Mouse (Mus musculus) T-helper 2 cell (primary cell): ENCODE measurements around the gene Zfp68.
"Not testable (repeated sequence)": the region's sequence is repeated elsewhere in the genome, so short reads cannot be mapped to it uniquely, and the experiment has no call there.

Experiments used
- in situ Hi-C: fragments of 300-600 bp; cut with MboI, MseI; formaldehyde crosslinking; loops from one replicate; pipeline ENCODE4 v1.15.1; 2025; ENCODE audit warnings: high pct_unique_total_duplicates

The Zfp68 gene

GRCm38 (mm10) chr5:138619211-138620128 is at the start of gene Zfp68:
Gene Zfp68 (minus strand): TSS chr5:138619761.
- in situ Hi-C loops = loop anchor here (10.0 kb wide), 1 partner anchor 1125 kb away; no protein-coding TSS in a partner anchor

DNA sequence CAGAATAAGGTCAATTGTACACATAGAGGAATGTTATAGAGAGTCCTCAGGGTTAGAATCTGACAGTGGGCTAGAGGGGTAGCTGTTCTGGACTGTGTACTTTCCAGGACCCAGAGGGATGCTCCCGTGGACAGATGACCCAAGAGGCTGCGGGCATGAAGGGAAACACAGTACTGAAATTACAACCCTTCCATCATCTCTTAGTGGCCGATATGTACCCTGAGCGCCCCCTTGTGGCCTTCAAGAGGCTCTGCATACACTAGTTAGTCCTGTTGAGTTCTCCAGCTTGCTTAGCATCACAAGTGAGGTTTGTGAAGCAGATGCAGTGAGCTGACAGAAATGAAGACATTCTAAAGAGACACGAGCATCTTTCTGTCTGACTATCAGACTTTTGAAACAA is 39.4 kb upstream of the Zfp68 start:
- in situ Hi-C loops = loop anchor here (5.0 to 10.0 kb wide), 3 partner anchors 84 to 434 kb away; partner anchors contain the start of gene Nxpe5

GRCm38 (mm10) chr5:138657854-138658253 is 38.3 kb upstream of the Zfp68 start:
- in situ Hi-C loops = loop anchor here (5.0 to 10.0 kb wide), 3 partner anchors 83 to 433 kb away; partner anchors contain the start of gene Nxpe5

- in situ Hi-C loops = loop anchor here (5.0 to 10.0 kb wide), 3 partner anchors 83 to 433 kb away; partner anchors contain the start of gene Nxpe5
Measured at GRCm38 (mm10) chr5:138657407-138657806, 37.8 kb upstream of the Zfp68 start.

DNA sequence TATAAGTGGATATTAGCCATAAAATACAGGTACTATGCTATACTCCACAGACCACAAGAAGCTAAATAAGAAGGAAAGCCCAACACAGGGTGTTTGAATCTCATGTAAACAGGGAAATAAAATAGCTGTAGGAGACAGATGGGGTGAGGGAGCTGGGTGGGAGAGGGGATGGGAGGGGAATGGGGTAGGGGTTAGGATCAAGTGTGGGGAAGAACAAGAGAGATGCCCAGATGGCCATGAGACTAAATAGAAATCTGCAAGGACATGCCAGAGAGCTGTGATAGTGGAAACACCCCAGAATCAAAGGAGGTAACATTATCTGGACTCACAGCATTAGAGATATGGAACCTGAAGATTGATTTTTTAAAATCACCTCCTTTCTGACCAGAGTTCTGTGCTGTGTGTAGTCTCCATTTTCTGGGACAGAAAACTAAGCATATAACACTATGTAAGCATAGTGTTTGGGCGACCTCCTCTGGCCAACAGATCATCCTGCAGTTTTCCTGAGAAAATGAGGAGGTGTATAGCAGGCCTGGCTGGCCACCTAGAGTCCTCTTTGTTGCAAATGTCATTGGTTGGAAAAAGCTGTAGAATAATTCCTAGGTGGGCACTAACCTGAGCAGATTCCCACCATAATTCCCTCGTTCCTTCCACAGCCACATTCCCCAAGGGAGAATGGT is 37.1 kb upstream of the Zfp68 start:
- in situ Hi-C loops = loop anchor here (5.0 to 10.0 kb wide), 3 partner anchors 82 to 432 kb away; partner anchors contain the start of gene Nxpe5

- in situ Hi-C loops = loop anchor here (5.0 to 10.0 kb wide), 3 partner anchors 44 to 428 kb away; partner anchors contain the start of gene Nxpe5
Measured at GRCm38 (mm10) chr5:138652911-138653310, 33.4 kb upstream of the Zfp68 start.

DNA sequence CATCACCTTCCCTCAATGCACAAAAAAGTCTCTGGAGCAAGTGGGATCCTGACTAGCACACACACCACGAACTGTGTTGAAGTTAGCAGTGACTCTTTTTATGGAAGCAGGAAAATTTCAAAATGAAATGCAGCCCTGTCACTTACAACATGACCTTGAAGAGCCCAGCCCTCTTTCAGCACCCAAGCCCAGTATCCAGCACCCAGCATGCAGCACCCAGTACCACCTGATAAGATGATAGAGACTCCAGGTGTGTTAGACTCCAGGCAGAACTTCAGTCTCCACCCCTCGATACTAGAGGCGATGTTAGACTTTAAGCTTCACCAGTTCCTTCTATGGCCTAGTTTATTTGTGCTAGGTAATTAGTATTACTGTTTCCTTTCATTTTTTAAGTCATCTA is 22.2 kb upstream of the Zfp68 start:
- in situ Hi-C loops = no loop called here

- in situ Hi-C loops = no loop called here
Measured at GRCm38 (mm10) chr5:138641081-138641480, 21.5 kb upstream of the Zfp68 start.

- in situ Hi-C loops = loop anchor here (10.0 kb wide), 1 partner anchor 822 kb away; no protein-coding TSS in a partner anchor
Measured at GRCm38 (mm10) chr5:138636486-138636885, 16.9 kb upstream of the Zfp68 start.

GRCm38 (mm10) chr5:138623478-138623875 is 3.9 kb upstream of the Zfp68 start:
- in situ Hi-C loops = loop anchor here (10.0 kb wide), 1 partner anchor 1129 kb away; no protein-coding TSS in a partner anchor

- in situ Hi-C loops = loop anchor here (10.0 kb wide), 1 partner anchor 1128 kb away; no protein-coding TSS in a partner anchor
Measured at GRCm38 (mm10) chr5:138622645-138623477, 3.3 kb upstream of the Zfp68 start, which contains the start of gene A430033K04Rik. Gene A430033K04Rik (plus strand): TSS chr5:138622859.

- in situ Hi-C loops = loop anchor here (10.0 kb wide), 1 partner anchor 1126 kb away; no protein-coding TSS in a partner anchor
Measured at GRCm38 (mm10) chr5:138620836-138621235, 1.3 kb upstream of the Zfp68 start.

DNA sequence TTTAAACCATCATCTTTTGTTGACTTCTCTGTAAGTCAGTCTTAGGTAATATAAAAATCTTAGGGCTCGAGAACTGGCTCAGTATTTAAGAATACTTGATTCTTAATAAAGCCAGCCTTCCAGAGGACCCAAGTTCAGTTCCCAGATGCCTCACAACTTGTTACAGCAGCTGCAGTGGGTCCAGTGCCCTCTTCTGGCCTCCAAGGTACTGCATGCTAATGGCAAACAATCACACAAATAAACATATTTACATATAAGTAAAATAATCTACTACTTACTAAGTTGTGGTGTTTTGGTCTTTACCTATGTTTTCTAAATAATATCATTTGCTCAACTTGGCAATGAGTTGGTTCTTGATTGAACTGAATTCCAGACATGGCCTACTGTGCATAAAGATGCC is 1.2 kb downstream of the Zfp68 start:
- in situ Hi-C loops = no loop called here

DNA sequence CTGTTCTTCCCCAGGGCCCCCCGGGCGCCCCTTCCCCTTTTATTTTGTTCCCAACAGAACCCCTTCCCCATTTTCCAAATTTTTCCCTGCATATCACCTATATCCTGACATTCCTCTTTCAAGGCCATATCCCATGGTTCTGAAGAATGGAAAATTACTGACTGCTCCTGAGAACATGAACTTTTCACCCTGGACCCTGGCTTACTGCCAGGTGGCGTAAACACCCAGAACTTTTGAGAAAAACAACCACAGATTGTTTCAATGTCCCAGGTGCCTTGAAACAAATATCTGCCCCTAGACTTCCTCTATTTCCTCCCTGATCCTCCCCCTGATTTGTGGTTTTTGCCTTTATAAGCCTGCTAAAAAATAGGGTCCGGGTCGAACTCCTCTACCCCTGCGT is 32.2 kb downstream of the Zfp68 start:
- in situ Hi-C loops = no loop called here

DNA sequence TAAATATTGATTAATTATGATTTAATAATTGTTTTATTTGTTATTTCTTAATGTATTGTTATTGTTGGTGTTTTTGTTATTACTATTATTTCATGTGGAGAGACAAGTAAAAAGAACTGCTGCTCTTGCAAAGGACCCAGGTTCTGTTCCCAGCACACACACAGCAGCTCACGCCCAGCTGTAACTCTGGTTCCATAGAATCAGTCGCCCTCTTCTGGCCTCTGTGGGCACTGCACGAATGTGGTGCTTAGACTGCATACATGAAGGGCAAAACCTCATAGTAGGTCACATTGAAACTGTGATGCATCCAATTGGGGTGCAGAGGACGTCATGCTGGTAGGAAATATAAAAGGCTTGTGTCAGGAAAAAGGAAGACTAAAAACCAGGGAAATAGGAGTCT is 47.9 kb downstream of the Zfp68 start:
- in situ Hi-C loops = loop anchor here (10.0 kb wide), 1 partner anchor 83 kb away; no protein-coding TSS in a partner anchor

DNA sequence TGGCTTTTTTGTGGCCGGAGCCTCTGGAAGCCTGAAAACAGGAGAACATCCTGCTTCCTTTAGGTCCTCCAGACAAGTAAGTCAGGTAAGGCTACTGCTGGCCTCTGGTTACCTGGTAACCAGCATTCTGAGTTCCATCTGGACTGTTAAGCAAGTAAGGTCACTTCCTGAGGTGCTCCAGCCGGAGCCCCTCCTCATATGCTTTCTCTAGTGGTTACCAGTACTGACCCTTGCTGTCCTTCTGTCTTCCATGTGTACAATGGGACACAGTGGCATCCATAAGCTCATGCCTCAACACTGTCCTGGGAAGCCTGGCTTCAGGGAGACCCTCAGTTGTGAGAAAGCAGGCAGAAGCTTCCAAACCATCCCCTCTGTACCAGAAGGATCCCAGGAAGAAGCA is 54.9 kb downstream of the Zfp68 start, which contains the start of gene 1700123K08Rik:
TSS of gene 1700123K08Rik (minus strand) at position 101 of the 400 bp plus-strand sequence.
- in situ Hi-C loops = not testable (repeated sequence)
